In the genomic region with DNA sequence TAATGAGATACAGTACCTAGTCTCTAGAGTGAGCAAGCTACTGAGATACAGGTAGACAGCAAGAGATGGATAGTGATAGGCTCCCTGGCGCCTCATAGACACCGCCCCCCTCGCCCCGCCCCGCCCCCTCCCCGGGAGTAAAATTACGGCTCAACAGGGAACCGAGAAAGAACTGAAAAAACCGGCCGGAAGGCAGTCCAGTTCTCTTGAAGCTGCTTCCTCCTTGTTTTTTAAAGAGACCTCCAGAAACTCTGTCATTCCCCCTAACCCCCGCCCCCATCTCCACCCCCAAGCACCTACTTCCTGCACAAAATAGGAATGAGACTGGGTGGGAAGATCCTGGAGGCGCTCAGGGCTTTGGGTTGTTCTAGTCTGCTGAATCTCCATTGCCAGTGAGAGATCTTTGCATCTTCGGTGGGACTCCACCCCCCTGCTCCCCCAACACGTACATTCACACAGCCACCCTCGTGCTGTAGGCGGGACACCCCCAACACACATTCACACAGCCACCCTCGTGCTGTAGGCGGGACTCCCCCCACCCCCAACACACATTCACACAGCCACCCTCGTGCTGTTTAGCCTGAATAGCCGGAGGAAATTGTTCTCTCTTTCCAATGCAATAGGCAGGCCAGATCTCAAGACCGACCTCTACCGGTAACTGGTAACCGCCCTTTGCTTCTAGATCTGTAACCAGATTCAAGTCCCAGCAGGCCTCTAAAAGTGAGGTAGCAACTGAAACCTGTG, we compare ENCODE assay signal across 1 mouse cellular context.
TF ChIP-seq lines count a peak whose summit lies in the region.

No protein-coding gene starts in this region.

TF ChIP-seq in MEL, 35 proteins besides CTCF, POLR2A, EP300 and RAD21 (continued from another document):
- peak; percentile 81; the same call in 1 of the 2 replicates for TF ChIP-seq POLR2AphosphoS2 (IDR thresholded peaks at IDR 0.05; ENCODE audit: low read length)
- peak; percentile 86 for TF ChIP-seq SIN3A (IDR thresholded peaks at IDR 0.05; ENCODE audit: low read length)
- TF ChIP-seq BHLHE40 (IDR thresholded peaks at IDR 0.05; ENCODE audit: borderline replicate concordance, low read depth, low read length): peak; percentile 43; the same call in 1 of the 2 replicates
- peak; percentile 92 for TF ChIP-seq MYC (IDR thresholded peaks at IDR 0.05; ENCODE audit: low read depth, low read length)
- peak; percentile 72 for TF ChIP-seq ELF1 (IDR thresholded peaks at IDR 0.05; ENCODE audit: low read depth, low read length)
